Mouse (Mus musculus) embryo, embryonic 11.5 days (tissue): ENCODE data around the gene Btbd19.

Experiments used
- DNase-seq: peaks from one replicate; pipeline ENCODE4 v3.0.0-alpha.2; 2012; ENCODE audit warnings: low read depth, low spot score

The Btbd19 gene

GRCm38 (mm10) chr4:117134601-117134995 lies 9.1 kb upstream of the Btbd19 start:
- no peak for DNase-seq

GRCm38 (mm10) chr4:117133817-117134600 lies 8.5 kb upstream of the Btbd19 start, which contains the start of gene Plk3:
TSS of gene Plk3 (minus strand) at chr4:117133963.
- peak; percentile 95 for DNase-seq

- DNase-seq, result no peak
These were observed 7.9 kb upstream of the Btbd19 start for GRCm38 (mm10) chr4:117133366-117133796.

- DNase-seq, result no peak
These were observed 7.2 kb upstream of the Btbd19 start for GRCm38 (mm10) chr4:117132794-117133143.

- DNase-seq, result no peak
These were observed 6.6 kb upstream of the Btbd19 start for GRCm38 (mm10) chr4:117131890-117132793.

GRCm38 (mm10) chr4:117131198-117131597 lies 5.7 kb upstream of the Btbd19 start:
- DNase-seq, result no peak

- DNase-seq, result no peak
These were observed 5.3 kb upstream of the Btbd19 start for GRCm38 (mm10) chr4:117130790-117131189.

GRCm38 (mm10) chr4:117127991-117128686 lies 2.6 kb upstream of the Btbd19 start:
- no peak for DNase-seq

- DNase-seq, result no peak
These were observed 1.3 kb upstream of the Btbd19 start, which contains the start of gene Tctex1d4 for GRCm38 (mm10) chr4:117126675-117127290. TSS of gene Tctex1d4 (plus strand) at chr4:117126794.

- no peak for DNase-seq
These were observed 567 bp upstream of the Btbd19 start for GRCm38 (mm10) chr4:117125910-117126674.

GRCm38 (mm10) chr4:117124518-117125347 lies 792 bp downstream of the Btbd19 start:
- DNase-seq, result no peak

- no peak for DNase-seq
These were observed 1.4 kb downstream of the Btbd19 start for GRCm38 (mm10) chr4:117124218-117124517.

- DNase-seq, result no peak
These were observed 1.8 kb downstream of the Btbd19 start for GRCm38 (mm10) chr4:117123546-117124217.

GRCm38 (mm10) chr4:117122209-117122608 lies 3.3 kb downstream of the Btbd19 start:
- no peak for DNase-seq

GRCm38 (mm10) chr4:117120445-117121414 lies 4.8 kb downstream of the Btbd19 start:
- peak; percentile 85 for DNase-seq

- no peak for DNase-seq
These were observed 5.5 kb downstream of the Btbd19 start for GRCm38 (mm10) chr4:117120052-117120444.

GRCm38 (mm10) chr4:117119636-117120035 lies 5.9 kb downstream of the Btbd19 start:
- DNase-seq, result no peak

GRCm38 (mm10) chr4:117117931-117118330 lies 7.6 kb downstream of the Btbd19 start:
- DNase-seq, result no peak
